Mouse (Mus musculus) right cerebral cortex, adult 2 months (tissue): ENCODE results near the gene Tpmt.

Experiments used
- DNase-seq, 2 experiments: peaks; one replicate each; pipeline ENCODE4 v3.0.0; 2021 to 2022; ENCODE audit warnings: low spot score in 2 of 2

Tpmt gene

DNA sequence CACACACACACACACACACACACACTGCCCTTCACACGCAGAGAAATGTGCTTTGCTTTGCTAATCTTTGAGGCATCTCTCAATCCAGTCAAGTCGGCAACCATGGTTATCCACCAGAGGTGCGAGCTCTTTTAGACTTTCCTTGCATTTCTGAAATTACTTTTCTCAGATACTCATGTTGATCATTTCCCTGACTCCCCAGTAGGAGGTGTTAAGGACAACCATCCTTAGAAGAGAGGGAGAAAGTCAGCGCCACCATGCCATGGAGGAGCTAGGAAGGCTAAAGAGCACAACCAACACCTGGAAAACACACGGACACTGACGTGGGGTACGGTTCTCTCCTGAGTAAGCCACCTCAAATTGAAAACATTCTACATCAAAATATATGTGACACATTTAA, 68.0 kb downstream of the Tpmt start:
- no peak for DNase-seq

DNA sequence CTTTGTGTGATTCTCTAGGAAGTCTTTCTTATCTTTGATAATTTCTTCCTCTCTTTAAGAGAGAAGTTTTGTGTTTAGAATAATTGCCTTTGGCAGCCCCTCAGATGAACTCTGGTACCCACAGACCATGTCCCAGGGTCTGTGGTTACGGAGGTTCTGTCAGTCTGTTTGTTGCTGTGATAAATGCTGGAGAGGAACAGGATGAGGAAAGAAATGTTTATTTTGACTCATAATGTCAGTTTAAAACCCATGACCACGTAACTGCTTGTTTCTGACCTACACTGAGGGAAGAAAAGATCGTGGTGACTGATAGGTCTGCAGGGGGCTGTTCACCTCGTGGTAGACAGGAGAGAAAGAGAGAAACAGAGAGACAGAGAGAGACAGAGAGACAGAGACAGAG, 68.6 kb downstream of the Tpmt start:
- no peak for DNase-seq

DNA sequence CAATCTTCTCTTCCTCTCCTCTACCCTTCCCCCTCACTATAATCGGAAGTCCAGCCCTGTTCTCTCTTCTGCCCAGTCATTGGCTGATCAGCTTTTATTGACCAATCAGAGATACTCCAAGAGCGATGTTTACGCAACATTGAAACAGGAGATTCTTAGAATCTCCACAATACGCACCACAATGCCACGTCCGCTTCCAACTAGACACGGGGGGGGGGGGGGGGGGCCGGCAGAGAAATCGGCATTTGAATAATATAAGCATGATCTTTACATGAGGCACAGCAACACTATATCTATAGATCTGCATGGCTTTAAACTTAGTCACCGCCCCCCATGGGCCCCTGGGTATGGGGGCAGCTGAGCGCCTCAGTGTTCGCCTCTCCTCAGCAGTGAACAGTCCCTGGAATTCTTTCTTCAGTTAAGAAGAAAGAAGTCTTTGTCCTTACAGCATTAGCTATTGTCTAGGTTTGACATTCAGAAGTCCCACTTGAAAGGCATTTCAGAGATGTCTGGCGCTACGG, 69.4 kb downstream of the Tpmt start:
- DNase-seq: no peak
